Mouse (Mus musculus): ENCODE measurements around the gene Mtfmt.

Gene Mtfmt

GRCm38 (mm10) chr9:65435671-65436301, at the start of gene Mtfmt:
Gene Mtfmt, plus strand, starts transcription at chr9:65435782.
- peak; percentile 98 for DNase-seq (ENCODE audit: low read depth, low spot score)

GRCm38 (mm10) chr9:65386373-65387140, 49.0 kb upstream of the Mtfmt start:
- peak; percentile 22 for DNase-seq (ENCODE audit: low read depth, low spot score)

- DNase-seq (ENCODE audit: low read depth, low spot score), result peak; percentile 76
Measured at GRCm38 (mm10) chr9:65390752-65391612, 44.6 kb upstream of the Mtfmt start.

DNA sequence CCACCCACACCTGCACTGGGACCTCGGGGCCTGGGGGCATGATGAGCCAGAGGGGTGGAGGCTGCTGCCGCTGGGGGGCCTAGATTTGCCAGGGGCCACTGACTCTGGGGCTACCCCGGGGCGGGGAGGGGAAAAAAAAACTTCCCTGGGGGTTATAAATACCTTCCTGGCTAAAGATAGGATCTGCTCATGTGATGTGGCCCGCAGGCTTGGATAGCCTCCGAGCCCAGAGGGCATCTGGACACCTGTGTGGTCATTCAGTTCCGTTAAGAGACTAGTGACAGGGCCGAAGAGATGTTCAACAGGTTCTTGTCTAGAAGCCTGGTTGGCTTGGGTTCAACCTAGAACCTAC, 44.0 kb upstream of the Mtfmt start, which contains the start of gene Kbtbd13:
Gene Kbtbd13, minus strand, starts transcription at position 40 of the 352 bp plus-strand sequence.
- no peak for DNase-seq (ENCODE audit: low read depth, low spot score)

GRCm38 (mm10) chr9:65392638-65393364, 42.8 kb upstream of the Mtfmt start:
- DNase-seq (ENCODE audit: low read depth, low spot score), result peak; percentile 78

DNA sequence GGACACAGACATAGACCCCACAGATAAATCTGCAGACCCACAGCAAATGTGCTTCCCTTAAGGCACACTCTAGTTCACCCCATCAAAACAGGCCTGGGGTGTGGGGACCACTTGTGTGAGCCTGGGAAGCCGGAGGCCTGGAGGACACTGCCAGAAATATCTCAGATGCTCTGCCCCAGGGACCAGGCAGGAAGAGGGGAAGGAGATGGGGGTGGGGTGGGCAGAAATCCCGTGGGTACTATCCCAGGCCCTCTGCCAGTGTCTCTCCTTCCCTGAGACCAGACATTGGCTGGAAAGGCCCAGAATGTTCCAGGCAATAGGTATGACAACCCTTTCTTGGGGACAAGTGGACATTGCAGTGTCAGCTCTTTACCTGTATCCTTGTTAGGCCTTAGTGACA, 42.0 kb upstream of the Mtfmt start:
- no peak for DNase-seq (ENCODE audit: low read depth, low spot score)

DNA sequence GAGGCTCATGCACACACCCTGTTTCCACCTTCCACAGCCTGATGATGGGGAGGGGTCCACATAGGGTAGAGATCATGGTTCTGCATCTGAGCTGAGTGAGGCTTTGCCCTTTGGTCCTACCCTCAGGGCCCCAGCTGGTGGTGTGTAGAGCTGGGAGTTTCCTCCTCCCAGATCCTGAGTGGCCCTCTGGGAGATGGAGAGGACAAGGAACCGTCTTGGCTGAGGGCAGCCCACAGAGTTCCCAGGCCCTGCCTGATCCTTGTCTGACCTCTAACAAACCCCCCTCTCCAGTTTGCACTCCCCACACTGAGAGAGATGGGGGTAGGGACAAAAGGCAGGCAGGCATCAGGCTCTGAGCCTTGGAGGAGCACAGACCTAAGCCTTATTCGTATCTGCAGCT, 41.2 kb upstream of the Mtfmt start:
- DNase-seq (ENCODE audit: low read depth, low spot score), result no peak

DNA sequence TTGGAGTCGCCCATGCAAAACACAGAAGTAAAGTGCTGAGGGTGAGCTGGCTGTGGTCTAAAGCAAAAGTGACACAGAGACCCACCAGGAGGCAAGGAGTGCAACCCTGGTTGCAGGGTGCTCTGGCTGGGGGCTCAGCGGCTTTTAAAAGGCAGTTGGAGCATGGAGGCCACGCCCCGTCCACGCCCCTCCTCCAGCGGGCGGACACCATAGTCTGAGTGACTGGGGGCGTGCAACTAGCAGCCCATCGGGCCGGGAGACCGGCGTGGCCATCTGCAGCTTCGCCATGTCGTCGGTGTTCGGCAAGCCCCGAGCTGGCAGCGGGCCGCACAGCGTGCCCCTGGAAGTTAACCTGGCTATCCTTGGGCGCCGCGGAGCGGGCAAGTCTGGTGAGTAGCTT, 37.3 kb upstream of the Mtfmt start, which contains the start of gene Rasl12:
Gene Rasl12, plus strand, starts transcription at position 228 of the 400 bp plus-strand sequence.
- peak; percentile 70 for DNase-seq (ENCODE audit: low read depth, low spot score)

DNA sequence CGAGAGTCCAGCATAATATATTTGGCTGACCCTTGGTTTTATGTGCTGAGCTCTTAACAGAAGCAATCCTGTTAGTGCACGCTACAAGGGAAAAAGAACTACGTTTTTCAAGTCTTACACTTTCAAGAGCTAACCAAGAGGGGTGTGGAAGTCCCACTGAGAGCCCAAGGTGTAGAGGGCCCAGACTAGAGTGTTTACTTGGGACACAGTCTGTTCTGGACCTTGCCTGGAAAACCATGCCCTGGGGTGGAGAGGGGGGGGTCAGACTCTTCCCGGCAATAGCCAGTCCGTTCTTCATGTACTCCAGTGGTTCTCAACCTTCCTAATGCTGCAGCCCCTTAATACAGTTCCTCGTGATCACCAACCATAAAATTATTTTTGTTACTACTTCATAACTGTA, 35.6 kb upstream of the Mtfmt start:
- no peak for DNase-seq (ENCODE audit: low read depth, low spot score)

GRCm38 (mm10) chr9:65404331-65405183, 31.0 kb upstream of the Mtfmt start:
- no peak for DNase-seq (ENCODE audit: low read depth, low spot score)

- no peak for DNase-seq (ENCODE audit: low read depth, low spot score)
Measured at GRCm38 (mm10) chr9:65405184-65405449, 30.5 kb upstream of the Mtfmt start.

- DNase-seq (ENCODE audit: low read depth, low spot score), result no peak
Measured at GRCm38 (mm10) chr9:65407327-65407726, 28.3 kb upstream of the Mtfmt start.

DNA sequence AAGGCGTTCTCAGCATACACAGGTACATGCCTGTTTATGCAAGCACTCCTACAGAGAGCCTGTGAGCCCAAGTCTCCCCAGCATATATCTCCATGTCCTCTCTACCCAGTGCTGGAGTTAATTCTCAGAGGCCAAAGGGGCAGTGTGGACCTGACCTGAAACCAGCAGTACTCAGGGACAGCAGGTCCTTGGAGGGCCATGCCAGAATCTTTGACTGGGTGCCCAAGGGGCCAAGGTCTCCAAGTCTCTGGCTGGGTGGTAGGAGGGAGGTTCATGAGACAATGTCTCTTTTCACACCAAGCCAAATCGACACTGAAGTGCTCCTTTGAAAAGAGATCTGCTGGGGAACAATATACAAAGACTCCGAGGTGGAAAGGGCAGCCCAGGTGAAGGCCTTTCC, 27.7 kb upstream of the Mtfmt start:
- no peak for DNase-seq (ENCODE audit: low read depth, low spot score)

DNA sequence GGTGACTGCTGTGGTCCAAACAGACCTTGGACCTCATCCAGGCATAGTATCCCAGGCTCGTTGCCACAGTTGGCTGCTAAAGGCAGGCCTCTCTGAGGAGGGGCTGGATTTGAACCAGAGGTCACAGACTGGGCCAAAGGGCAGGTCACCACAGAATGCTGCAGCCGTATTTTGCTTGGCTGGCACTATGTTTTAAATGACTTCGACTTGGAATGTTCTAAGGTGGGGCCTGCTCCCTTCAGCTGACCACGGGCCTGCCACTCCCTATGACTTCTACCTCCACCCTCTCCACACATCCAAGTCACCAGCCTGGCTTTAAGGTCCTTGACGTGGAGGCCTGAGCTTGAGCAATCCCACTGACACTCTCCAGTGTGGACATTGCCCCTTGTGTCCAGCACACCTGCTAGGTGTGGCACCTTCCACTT, 26.7 kb upstream of the Mtfmt start:
- no peak for DNase-seq (ENCODE audit: low read depth, low spot score)

DNA sequence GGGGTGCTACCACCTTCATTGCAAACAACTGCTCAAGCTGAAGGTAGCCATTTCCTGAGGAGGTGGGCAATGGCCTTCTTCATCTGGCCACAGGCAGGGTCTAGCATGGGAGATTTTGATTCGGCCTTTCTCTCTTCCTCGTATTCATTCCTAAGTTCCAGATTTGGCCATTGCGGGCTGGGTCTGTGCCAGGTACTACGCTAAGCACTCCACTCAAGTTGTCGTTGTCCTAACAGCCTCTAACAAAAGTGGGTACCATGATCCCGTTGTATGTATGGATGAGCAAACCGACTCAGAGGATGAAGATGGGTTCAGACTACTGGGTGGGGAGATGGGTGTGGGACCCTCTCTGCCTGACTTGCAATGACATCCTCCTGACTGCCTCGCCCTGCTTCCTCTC, 25.2 kb upstream of the Mtfmt start:
- no peak for DNase-seq (ENCODE audit: low read depth, low spot score)

DNA sequence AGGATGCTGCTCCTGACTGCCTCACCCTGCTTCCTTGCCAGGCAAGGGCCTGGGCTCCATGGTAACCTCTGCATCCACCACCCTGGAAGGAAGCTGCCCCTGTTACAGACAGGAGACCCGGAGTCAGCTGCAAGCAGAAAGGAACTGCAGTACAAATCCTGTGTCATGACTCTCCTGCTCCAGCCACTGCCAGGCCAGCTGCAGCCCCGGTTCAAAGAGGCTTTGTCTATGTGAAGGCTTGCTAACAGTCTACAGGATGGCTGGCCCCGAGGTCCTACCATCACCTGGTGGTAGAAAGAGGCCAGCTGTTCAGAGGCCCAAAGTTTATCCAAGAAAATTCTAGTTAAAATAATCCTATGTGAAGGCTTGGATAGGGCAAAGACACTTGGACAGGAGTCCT, 24.3 kb upstream of the Mtfmt start:
- no peak for DNase-seq (ENCODE audit: low read depth, low spot score)

DNA sequence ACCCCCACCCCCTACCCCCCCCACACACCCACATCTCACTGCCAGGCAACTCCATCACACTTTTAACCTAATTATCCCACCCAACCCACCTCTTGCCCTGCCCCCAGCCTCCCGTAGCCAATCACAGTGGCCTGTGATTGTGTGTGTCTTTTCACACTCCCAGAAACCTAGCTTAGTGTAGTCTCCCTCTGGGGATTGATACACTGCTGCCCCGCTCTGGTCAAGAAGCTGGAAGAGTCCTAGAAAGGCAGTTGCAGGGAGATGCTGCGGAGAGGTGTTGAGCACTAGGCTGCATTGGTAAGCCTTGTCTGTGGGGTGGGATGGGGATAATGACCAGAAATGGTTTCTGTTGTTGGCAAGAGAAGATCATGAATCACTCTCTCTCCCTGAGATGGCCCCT, 17.8 kb upstream of the Mtfmt start:
- DNase-seq (ENCODE audit: low read depth, low spot score), result no peak

- no peak for DNase-seq (ENCODE audit: low read depth, low spot score)
Measured at GRCm38 (mm10) chr9:65419633-65420032, 15.9 kb upstream of the Mtfmt start.

DNA sequence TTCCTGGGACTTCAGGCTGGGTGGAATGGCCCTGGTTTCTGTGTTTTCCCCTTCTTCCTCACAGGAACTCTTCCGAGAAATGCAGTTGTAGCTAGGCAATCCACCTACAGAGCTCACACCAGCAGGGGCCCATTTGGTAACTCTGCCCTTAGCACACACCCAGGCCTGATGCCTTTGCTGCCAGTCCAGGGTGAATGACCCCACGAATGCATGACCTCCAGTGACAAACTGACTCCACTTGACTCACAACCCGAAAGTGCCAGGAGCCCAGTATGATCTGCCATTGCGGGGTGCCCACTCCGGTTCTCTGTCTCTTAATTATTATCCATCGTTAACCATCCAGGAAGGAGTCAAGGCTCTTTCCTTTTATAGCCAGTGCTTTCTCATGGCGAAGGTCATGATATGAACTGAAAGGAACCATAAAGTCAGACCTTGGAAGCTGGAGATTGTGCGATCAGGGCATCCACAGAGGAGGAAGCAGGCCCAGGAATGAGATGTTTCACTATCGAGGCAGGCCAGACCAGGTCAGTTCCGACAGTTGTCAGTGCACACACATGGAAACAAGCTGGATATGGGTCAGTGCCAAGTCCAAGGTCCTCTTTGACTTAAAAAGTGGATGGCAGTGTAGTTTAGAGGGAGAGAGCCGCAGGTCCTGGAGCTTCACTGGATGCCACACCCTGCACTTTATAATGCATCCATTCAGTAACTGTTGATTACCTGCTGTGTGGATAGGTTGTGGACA, 12.7 kb upstream of the Mtfmt start, which contains the start of gene Slc51b:
Gene Slc51b, minus strand, starts transcription at position 196 of the 742 bp plus-strand sequence.
- DNase-seq (ENCODE audit: low read depth, low spot score), result no peak

DNA sequence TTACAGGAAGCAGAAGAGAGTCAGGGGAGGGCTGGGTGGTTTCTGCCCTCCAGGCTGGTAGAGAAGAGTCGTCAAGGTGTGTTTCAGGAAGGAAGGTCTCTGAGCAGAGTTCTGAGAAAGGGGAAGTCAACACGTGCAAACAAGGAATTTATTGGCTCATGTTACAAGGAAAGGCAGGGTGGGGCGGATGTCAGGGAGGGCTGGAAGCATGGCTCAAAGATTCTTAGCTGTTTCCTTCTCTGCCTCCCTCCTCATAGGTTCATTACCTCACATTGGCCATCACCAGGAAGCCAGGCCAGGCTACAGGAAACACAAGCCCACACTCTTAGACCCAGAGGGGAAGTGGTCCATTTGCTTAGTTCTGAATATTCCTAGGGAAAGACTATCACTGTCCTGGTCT, 11.2 kb upstream of the Mtfmt start:
- peak; percentile 29 for DNase-seq (ENCODE audit: low read depth, low spot score)
